Mouse (Mus musculus) spleen, postnatal 10 days (tissue): Measurements from ENCODE around the gene Spata13.

Experiments
- DNase-seq, 2 experiments: peaks; one replicate each; pipeline ENCODE4 v3.0.0; 2021 to 2022; ENCODE audit warnings: low spot score in 2 of 2

The Spata13 gene

DNA sequence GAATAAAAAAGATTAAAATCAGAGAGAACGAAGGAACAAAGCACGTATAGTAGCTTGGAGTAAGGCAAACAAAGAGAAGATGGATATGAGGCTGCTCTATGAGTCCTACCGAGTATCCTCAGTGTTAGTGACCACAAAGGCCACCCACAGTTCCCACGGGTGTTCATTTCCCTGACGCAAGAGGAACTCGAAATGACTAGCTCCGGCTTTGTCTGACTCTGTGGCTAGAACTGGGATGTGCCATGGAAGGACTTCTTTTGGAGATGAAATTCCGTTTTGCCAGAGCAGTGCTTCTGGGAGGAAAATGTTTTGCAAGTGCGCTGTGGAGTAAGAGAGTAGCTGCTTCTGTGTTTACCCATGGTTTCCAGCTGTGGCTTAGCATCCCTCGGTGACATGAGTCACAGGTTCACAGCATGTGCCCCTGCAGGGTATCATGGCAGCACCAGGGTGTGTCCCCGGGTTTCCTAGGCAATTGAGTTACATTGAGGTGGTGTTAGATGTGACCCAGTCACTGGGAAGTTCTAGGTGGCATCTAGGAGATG, 78.6 kb downstream of the Spata13 start:
- DNase-seq, result no peak

DNA sequence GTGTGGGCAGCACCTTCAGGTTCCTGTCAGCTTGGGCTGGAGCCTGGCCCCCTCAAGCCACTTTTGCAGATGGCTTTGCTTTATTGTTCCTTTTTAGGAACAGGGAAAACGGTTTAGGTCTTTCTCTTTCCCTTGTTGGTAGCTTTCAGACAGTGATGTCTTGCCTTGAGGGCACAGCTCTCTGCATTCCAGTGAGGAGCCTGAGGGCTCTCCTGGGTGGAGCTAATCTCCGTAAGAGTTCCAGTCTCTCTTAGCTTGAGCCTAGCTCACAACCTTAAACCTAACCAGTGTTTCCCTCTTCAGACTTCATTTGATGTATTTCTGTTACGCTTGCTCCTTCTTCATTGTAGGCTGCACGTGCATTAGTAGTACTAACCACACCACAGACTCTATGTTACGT, 81.9 kb downstream of the Spata13 start:
- no peak for DNase-seq

DNA sequence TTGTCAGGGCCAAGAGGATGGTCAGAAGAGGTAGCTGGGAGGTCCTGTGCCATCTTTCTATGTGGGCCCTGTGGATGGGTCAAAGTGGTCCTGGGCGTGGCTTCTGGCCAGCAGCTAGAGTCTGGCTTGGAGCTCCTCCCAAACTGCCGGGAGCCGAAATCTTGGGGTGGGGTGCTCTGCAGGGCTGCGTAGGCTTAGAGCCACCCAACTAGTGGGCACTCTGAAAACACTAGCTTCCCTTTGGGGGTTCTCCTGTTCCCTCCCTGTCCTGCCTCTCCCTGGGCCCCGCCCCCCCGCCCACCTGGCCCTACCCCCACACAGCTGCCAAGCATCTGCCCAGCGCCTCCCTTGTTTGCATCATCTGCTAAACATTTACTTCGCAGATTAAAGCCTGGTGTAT, 87.5 kb downstream of the Spata13 start:
- no peak for DNase-seq

DNA sequence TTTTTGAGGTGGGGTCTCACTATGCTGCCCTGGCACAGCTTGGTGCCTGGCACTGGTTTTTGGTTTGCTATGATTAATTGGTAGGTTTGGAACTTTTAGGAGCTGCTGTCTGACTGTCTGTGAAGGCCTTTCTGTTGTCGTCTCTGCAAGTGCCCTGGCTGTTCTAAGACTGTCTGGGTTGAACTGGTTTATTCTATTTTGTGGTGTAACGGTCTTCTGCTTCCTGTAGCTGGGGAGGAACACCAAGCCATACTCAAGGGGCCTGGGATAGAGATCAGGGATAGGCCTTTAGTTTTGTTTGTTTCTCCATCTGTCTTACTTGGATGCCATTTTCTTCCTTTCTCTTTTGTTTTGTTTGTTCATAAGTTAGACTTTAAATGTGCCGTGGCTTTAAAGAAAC, 88.1 kb downstream of the Spata13 start:
- DNase-seq, result no peak

DNA sequence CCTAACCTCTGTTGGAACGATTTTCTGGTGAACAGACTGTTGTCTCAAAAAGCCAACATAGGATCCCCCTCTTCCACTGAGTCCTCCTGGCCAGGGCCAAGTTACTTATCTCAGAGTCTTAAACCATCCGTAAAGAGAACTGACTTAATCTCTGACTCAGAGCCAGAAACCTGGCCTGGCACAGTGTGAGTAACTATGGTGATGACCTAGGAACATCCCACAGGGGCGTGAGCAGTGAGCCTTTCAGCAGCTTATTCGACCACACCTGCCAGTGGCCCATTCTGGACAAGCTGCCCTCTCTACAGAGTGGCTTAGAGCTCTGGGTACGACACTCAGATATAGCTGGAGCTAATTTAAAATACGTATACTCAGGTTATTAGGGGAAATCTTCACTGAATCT, 92.3 kb downstream of the Spata13 start:
- DNase-seq, result no peak

DNA sequence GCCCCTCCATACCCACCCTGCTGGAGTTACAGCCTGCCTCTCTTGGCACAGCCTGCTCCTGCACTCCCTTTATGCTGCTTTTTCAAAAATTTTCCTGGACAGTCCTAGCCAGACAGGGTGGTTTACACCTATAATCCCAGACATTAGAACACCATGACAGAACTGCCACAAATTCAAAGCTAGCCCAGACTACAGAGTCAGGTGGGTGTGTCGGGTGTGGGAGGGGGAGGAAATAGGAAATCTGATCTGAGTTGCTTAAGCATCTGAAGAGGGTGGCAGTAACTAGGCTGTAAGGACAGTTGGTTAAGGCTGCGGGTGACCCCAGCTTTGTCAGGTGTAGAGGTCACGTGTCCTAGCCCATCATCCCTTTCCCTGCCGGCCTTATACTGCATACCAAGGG, 93.3 kb downstream of the Spata13 start:
- DNase-seq, result no peak

DNA sequence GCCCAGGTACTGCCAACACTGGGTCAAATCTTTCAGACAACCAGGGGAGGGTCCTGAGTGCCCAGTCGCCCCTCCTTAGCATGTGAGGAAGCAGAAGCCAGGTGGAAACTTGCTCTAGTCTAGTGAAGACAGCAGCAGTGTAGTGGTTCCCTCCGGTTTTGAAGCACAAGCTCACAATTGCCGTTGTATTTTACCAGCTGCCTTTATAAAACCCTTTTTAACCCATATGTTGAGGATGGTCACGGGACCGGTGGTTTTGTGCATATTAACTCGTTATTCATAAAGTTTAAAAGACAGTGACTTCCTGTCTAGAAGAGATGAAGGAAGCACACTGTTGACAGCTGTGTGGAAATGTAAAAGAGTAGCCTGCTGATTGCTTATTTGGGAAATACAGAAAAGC, 98.3 kb downstream of the Spata13 start:
- no peak for DNase-seq

DNA sequence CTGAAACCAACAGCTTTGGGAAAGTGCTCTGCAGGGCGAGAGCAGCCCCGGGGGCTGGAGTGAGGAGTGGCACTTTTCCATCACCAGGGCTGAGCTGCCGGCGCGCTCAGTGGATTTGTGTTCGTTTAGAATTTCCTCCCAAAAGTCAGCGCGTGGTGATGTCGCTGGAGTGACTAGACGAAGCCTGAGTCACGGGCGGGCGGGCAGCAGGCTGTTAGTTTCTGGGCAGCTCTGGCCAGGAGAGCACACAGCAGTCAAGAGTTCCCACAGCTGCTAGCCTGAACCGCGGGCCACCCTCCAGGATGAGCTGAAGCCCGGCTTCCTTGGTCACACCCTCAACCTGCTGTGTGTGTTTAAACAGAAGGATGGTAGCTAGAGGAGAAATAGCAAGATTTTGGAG, 99.0 kb downstream of the Spata13 start:
- peak in 1 of 2 experiments; percentile 53 for DNase-seq

DNA sequence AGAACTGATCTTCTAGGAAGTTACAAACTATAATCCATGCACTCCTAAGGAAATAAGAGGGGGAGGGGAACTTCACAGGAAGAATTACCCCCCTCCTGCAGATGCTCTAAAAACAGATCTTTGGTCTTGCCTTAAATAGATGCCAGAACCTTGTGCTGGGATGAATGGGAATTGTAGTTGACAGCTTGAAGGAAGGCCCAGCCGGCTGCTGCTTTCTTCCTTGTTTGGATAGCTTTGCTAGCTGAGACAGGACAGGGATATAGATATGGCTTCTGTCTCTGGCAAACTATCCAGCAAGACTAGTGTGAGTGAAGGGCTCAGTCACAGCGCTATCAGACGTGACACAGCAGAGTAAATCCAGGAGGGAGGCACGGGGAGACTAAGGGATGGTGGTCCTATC, 99.9 kb downstream of the Spata13 start:
- no peak for DNase-seq

DNA sequence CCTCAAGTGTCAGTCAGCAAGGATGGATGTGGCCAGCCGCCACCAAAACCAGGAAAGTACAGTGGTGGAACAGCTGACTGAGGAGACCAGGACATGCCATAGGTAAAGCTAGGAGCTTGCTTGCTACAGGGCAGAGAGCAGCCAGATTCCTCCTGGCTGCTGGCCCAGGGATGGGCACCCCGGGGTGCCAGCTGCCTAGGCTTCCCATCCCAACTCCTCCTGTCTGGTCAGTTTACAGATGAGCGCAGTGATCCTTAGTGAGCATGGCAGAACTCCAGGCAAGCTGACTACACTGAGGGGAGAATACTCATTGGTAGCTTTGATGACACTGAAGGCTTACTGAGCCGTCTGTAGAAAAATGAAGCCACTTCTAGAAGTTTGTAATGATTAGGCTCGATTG, 101.4 kb downstream of the Spata13 start:
- no peak for DNase-seq

DNA sequence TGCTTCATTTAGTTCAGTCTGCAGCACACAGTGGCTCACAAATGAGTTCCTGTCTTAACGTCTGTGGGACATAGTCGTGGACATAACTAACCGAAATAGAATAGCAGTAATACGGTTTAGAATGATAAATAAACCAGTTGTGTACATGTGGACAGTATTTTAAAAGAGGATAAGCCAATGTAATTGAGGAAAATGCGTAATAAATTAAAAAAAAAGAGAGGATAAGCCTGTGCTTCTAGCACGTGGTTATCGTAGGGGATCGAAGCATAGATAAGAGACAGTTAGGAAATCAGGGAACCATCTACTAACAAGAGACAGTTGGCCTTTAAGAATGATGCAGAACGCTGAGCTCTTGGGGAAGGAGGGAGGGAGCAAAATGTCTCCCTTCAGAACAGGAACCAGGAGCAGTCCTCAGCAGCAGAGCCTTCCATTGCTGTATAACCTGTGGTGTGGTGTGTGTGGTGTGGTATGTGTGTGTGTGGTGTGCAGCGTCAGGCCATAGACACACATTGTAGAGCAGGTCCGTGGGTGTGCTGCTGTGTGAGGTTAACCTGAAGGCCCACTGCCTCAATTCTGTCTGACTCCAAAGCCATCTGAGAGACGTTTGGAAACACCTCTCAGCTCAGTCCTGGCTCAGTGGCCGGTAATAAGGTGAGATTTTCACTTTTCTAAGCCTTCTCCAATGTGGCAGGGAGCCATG, 102.2 kb downstream of the Spata13 start:
- no peak for DNase-seq

DNA sequence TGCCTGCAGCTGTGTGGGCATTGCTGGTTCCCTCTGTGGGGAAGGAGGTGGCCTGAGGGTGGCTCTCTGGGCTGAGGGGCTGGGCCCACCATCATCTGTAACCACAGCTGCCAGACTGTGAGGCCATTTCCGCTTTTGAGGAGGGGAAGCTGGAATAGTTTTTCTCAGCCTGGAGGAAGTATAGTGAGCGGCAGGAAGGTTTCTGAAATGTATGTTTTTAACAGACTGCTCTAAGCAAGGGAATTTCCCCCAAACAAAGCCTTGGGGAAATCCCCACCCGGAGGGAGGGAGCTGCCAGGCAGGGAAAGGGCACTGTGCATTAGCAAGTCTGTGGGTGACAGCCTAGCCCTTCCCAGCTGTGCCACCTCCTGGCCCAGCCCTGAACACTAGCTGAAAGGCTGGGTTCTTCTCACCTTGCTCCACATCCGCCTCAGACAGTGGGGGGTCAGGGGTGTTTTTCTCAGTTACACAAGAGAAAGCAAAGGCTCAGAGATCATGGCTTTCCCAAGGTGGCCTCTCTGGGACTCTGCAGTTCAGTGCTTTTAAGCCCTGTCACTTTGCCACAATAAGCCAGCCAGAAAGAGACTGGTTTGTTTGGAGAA, 102.9 kb downstream of the Spata13 start:
- peak in 1 of 2 experiments; percentile 70 for DNase-seq

DNA sequence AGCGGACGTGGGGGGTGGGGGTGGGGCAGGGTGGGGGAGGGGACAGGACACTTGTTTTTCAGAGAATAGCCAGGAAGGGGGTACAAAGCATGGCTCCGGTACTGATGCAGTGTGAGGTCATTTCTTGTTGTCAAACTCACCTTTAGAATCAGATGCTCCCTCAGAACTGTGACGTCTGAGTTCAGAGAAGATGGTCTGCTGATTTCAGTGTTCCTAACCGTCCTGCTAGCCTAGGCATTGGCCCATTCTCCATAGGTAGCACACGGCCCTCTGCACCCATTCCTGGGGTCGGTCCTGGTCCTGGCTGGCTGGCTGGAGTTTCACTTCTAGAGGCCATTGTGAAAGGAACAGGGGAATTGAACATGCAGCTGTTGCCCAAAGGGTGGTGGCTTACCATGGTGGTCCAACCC, 103.4 kb downstream of the Spata13 start:
- no peak for DNase-seq

DNA sequence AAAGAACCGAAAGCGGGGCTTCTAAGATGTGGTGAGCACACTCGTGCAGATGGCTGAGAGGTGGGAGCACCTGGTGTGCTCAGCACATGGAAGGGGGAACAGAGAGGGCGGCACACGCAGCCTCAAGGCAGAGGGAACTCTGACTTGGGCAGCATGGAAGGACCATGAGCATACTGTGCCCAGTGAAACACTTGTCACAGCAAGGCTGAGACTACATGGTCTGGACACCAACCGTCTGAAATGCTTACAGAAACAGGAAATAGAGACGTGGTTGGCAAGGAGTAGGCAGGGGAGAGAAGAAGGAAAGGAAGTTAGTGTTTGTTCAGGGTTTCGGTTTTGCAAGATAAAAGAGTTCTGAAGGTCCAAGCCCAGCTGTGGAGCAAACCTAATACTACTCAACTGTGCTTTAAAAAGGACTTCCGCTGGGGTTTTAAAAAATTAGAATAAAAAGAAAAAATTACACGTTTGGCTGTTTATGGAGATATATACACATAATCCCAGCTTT, 104.7 kb downstream of the Spata13 start:
- no peak for DNase-seq

DNA sequence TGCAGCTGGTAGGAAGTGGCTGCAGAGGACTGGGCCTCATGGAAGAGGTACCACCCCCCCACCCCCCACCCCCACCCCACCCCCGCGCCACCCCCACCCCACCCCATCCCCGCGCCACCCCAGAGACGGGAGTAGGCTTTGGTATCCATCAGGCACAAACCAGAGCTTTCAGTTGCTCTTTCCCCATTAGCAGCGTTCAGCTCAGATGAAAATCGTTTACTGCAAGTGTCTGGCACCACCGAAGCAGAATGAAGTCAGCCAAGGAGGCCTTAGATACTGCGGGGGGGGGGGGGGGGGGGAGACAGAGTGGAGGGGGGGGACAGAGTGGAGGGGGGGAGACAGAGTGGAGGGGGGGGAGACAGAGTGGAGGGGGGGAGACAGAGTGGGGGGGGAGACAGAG, 105.4 kb downstream of the Spata13 start:
- DNase-seq, result no peak

DNA sequence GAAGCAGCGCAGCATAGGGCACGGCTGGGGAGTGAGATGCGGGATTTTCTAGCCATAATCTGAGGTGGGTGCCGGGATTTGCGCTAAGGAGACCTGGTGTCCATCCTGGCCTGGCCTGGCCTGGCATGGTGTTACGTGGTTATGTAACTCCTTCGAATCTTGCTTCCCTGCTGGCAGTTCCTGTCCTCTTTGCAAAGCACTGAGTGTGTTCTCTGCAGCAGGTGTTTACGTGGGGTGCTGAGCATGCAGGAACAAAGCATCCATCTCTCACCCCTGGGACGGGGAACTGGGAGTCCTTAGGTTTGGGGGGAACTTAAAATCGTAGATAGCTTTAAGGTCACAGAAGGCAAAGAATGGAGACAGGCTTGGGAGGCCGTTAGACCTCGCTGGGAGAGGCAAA, 105.8 kb downstream of the Spata13 start:
- DNase-seq, result no peak

DNA sequence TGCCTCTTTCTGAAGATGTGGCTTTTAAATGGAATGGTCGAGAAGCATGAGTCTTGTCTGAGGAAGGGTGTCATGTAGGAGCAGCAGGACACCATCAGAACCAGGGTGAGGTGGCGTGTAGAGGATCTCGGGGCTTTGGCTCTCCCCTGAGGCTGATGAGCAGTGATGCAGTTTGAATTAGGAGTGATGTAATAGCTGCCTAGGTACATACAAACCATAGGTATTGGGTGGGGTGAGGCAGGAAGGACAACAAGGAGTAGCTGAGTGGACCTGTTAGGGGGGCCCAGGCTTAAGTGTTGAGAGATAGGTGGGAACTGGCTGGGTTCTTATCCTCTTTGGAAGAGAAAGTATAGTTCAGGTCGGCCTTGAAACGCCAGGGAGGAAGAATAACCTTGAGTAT, 106.7 kb downstream of the Spata13 start:
- DNase-seq, result no peak

DNA sequence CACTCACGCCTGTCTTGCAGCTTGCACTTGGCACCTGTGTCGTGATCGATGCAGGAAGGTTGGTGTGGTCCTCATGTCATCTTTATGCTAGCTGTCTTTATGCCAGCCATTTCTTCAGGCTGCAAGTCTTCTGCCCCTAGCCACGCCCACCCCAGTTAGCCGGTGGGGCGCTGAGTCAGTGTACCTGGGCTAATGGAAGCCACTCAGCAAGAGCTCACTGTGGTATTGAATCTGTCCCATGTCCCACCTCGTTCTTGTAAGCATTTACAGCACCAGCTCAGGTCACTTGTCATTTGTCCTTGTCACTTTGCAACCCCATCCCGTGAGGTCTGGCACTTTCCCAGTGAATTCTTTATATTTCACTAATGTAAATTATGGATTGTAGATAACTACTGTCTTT, 107.2 kb downstream of the Spata13 start:
- no peak for DNase-seq

DNA sequence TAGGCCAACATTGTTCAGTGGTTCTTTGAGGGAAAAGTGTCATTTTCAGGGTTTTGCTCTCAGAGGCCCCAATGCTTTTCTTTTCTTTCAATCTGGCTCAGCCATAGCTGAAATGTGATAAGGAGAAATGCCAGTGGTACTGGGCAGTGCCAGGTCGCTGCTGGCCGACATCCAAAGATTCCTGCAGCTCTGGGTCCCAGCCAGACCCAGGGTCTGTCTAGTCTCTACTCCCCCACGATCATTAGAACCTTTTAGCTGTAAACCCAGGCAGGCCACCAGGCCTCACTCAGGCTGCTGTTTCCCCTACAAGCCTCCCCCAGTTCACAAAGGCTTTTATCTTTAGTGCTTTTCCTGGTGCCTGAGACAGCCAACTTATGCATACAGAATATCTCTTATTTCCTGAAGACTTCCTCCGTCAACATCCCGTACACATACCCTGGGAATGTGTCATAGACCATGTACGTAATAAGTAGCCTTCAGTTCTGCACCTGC, 107.7 kb downstream of the Spata13 start:
- no peak for DNase-seq

DNA sequence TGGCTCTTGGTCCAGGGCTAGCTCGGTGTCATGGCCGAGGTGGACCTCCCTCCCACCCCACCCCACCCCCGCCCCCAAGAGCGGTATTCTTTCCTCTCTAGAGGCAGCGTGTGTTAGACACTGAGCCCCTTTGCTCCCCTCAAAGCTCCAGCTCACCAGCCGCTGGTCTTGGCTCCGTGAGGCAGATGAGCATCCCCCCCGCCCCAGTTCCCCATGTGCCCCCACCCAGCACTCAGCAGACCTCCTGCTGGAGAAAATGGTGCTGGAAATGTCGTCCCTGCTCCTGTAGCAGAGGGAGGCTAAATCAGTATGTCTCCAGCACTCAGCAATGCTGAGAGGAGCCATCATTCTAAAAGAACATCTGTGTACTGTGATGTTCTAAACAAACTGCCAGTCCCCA, 109.9 kb downstream of the Spata13 start:
- no peak for DNase-seq

DNA sequence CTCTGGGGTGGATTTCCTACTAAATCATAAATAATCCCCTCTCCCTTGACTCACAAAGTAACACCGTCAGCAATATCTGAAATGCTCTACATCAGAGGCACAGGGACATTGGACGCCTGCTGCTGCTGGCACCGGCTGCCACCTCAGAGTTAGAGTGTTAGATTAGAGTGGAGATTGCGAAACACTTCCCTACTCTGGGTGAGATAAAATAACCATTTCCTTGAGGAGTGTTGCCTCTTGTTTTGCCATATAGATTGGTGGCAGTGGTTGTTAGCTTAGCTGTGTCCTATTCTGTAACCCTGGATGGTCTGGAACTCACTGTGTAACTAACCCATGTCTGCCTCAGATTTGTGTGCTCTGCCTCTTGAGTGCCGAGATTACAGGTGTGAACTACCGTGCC, 111.4 kb downstream of the Spata13 start:
- no peak for DNase-seq

DNA sequence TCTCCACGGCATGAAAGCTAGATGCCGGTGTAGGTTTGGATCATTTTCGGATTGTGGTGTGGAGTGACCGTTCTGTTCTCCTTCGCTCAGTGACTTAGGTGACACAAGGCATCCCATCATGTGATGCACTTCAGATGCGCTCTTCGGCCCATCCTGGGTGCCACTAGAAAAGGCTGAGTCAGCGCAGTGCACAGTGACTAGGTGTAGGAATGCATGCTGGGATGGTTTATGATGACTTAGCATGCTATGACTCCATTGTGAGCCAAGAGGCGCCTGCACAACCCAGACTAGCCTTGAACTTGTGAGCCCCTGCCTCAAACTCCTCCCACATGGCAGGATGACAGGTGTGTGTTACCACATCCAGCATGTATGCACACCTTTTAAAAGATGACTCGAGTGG, 112.3 kb downstream of the Spata13 start:
- no peak for DNase-seq

DNA sequence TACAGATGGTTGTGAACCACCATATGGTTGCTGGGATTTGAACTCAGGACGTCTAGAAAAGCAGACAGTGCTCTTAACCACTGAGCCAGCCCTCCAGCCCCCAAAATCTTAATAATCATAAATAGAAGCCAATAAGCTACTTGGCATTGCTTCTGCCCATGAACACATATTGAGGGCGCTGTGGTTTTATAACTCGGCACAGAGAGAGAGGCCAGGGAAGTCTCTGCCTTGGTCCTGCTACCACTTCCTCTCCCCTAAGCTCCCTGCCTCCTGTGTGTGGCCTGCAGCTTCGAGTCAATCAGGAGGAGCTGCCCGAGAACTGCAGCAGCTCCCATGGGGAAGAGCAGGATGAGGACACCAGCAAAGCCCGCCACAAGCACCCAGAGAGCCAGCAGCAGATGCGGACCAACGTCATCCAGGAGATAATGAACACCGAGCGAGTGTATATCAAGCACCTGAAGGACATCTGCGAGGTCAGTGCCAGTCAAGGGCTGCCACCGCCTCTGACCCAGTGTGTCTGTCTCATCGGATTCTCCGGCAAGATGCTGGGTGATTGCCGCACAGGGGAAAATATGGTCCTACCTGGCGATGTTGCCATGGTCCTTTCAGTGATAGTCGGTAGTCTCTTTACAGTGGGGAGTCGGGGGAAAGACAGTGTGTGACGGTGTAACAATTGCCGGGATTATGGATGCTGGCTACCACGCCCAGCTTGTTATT, 113.5 kb downstream of the Spata13 start:
- DNase-seq, result no peak
